Mouse (Mus musculus) olfactory bulb, adult 2 months (tissue): ENCODE measurements at regions not wholly inside any gene's neighbourhood (a gene's known extent, or its start where the extent isn't known, plus 50 kb on each side); places are given as distances from the start of the nearest gene placed in this dataset.

Experiments
- CTCF ChIP-seq: fragments of 200-500 bp; IDR thresholded peaks from 2 replicates; pipeline ENCODE4 v1.5.1; 2012; ENCODE audit warnings: low read depth, mild to moderate bottlenecking, low read length, moderate library complexity; ENCODE audit not compliant: insufficient read depth
- POLR2A ChIP-seq: fragments of 200-500 bp; IDR thresholded peaks from 2 replicates; pipeline ENCODE4 v1.6.1; 2012; ENCODE audit warnings: mild to moderate bottlenecking, low read depth, low read length, moderate library complexity; ENCODE audit not compliant: insufficient read depth

GRCm38 (mm10) chr13:71853426-71854025 lies 110.0 kb downstream of the Irx1 start:
- TF ChIP-seq CTCF (no peak), POLR2A (no peak)
